Mouse (Mus musculus) sigmoid colon, adult 10 weeks (tissue): Measurements from ENCODE around the gene Fbxo44. TPM values are rescaled to one million over a fixed set of nuclear protein-coding genes. Genes with fewer than 3 reads are reported as not detected.

Source experiments
- polyA plus RNA-seq: library from polyadenylated mRNA; stranded (reverse); fragments of 350-450 nt; fragmentation: Illumina TruSeq; extraction: RNeasy Lipid Tissue Mini Kit (QIAGEN cat#74804); gene quantifications from one replicate; pipeline ENCODE4 v1.2.3, GENCODE M21; 2014; ENCODE audit warnings: low read depth, low replicate concordance

The Fbxo44 gene
- polyA plus RNA-seq = 1.6 TPM

GRCm38 (mm10) chr4:148160436-148161390 is at the start of gene Fbxo44, which contains the start of gene Fbxo2:
TSS of gene Fbxo44 (minus strand) at chr4:148160482.
TSS of gene Fbxo2 (plus strand) at chr4:148160621.

GRCm38 (mm10) chr4:148151267-148152168 is 8.8 kb downstream of the Fbxo44 start, which contains the start of gene Fbxo6:
TSS of gene Fbxo6 (minus strand) at chr4:148152140.

GRCm38 (mm10) chr4:148130561-148131413 is 29.5 kb downstream of the Fbxo44 start, which contains the start of gene Draxin:
TSS of gene Draxin (minus strand) at chr4:148130698.

GRCm38 (mm10) chr4:148130133-148130532 is 30.1 kb downstream of the Fbxo44 start, which contains the start of gene Mad2l2:
TSS of gene Mad2l2 (plus strand) at chr4:148130384.

Other genes starting within 250 kb of the Fbxo44 start
- 1.1 TPM for gene Plod1, start 223.7 kb downstream of the Fbxo44 start, polyA plus RNA-seq
- 16.7 TPM for gene 2510039O18Rik, start 219.6 kb downstream of the Fbxo44 start, polyA plus RNA-seq
- not detected for gene Nppb, start 174.7 kb downstream of the Fbxo44 start, polyA plus RNA-seq
- not detected for gene Nppa, start 159.8 kb downstream of the Fbxo44 start, polyA plus RNA-seq
- gene Clcn6, start 121.7 kb downstream of the Fbxo44 start, polyA plus RNA-seq = 2.4 TPM
- 2.0 TPM for gene Mthfr, start 121.4 kb downstream of the Fbxo44 start, polyA plus RNA-seq
- 11.2 TPM for gene Agtrap, start 72.5 kb downstream of the Fbxo44 start, polyA plus RNA-seq
- 1.2 TPM for gene Mad2l2, start 30.1 kb downstream of the Fbxo44 start, polyA plus RNA-seq
- gene Draxin, start 29.8 kb downstream of the Fbxo44 start, polyA plus RNA-seq = 0.16 TPM
- gene Fbxo6, start 8.3 kb downstream of the Fbxo44 start, polyA plus RNA-seq = 0.88 TPM
- not detected for gene Fbxo2, start 139 bp upstream of the Fbxo44 start, polyA plus RNA-seq
- gene Disp3, start 127.5 kb upstream of the Fbxo44 start, polyA plus RNA-seq = not detected